Mouse (Mus musculus) mesoderm, embryonic 11.5 days (tissue): ENCODE results near the gene Riok1.

ENCODE experiments used
- DNase-seq: peaks from one replicate; pipeline ENCODE4 v3.0.0-alpha.2; 2012; ENCODE audit warnings: low read depth, low spot score

Gene Riok1

GRCm38 (mm10) chr13:38064854-38065663 is 28.3 kb downstream of the Riok1 start:
- DNase-seq = peak; percentile 71

DNA sequence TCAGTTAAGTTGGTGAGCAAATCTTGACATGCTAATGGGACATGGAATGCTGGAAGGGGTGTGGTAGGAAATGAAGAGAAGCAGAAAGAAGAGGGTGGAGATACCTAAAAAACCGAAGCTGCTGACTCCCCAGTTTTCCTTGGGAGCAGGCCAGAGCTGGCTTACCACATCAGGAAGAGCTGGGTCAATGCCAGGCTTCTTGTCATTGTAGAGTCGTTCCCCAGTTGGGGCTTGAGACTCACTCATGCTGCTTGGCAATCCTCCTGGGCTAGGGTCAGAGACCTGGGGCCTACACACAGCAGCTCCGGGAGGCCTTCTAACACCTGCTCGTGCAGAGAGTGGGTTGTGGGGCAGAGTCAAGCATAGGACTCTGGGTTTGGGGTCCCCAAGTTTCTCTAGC is 34.1 kb downstream of the Riok1 start:
- DNase-seq = no peak

GRCm38 (mm10) chr13:38073374-38074307 is 36.8 kb downstream of the Riok1 start:
- DNase-seq = no peak

DNA sequence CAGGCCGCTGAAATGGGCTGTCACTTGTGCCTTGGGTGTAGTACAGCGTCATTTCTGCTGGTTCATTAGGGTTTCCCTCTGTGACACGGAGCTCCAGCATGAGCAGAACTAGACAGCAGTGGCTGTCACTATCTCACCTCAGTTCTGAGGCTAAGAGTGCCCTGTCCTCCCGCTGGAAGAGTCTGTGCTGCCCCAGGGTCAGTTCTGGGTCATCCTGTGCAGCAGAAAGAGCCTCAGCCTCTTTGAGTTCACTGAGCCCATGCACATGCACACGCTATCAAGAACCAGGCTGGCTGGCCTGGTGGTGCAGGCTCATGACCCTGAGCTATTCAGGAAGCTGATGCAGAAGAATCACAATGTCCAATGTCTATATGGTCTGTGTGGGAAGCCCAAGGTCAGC is 37.6 kb downstream of the Riok1 start:
- DNase-seq = no peak

- no peak for DNase-seq
Measured at GRCm38 (mm10) chr13:38077113-38077512, 40.3 kb downstream of the Riok1 start.

GRCm38 (mm10) chr13:38078836-38079235 is 42.0 kb downstream of the Riok1 start:
- no peak for DNase-seq

DNA sequence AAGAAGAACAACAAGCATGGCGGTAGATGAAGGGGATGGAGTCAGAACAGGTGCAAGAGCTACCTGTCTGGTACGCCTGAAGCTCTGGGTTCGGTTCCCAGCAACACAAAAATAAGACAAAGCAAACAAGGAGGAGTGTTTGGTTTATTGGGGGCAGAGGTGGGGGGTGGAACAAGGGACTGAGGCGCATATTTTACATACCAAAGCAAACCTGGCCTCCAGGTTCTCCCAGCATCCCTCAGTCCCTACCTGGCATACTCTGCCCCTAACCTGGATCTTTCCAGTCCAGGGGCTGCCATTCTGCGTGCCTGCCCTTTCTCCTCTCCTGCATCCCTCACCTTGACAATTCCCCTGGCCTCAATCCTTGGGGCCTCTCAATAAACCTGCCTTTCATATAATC is 42.6 kb downstream of the Riok1 start:
- no peak for DNase-seq

DNA sequence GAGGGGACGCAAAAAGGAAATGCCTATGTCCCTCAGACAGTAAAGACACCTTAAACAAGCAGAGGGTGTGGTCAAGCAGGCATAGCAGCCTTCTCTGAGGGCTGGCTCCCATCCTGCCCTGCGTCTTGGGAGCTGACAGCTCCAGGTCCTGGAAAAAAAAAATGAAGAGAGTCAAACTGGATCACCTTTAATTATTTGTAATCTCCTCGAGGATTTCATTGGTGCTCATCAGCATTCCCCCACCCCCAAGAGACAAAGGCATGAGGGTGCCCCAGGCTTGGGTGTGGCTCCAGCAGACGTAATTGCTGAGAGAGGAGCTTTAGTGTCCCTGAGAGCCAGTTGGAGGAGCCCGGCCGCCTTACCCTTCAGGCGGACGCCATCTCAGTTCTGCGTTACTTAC is 43.2 kb downstream of the Riok1 start:
- DNase-seq = no peak

DNA sequence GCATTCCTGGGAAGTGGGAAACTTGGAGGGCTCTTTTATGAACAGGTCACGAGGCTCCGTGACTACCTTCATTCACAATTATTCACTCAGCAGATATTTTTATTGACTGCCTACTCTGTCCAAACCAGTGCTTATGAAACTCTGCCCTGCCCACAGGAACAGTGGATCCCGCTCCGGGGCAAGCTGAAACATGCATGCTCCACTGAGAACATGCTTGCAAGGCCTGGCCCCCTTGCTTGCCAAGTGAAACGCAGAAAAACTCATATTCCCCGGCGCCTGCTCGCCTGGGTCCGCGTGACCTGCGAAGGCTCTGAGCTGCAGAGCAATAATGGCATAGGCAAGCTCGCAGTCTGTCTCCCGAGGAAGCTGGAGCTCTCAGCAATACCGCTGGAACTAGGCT is 43.9 kb downstream of the Riok1 start:
- no peak for DNase-seq

- DNase-seq = no peak
Measured at GRCm38 (mm10) chr13:38081161-38081560, 44.4 kb downstream of the Riok1 start.

GRCm38 (mm10) chr13:38086711-38087110 is 49.9 kb downstream of the Riok1 start:
- no peak for DNase-seq

DNA sequence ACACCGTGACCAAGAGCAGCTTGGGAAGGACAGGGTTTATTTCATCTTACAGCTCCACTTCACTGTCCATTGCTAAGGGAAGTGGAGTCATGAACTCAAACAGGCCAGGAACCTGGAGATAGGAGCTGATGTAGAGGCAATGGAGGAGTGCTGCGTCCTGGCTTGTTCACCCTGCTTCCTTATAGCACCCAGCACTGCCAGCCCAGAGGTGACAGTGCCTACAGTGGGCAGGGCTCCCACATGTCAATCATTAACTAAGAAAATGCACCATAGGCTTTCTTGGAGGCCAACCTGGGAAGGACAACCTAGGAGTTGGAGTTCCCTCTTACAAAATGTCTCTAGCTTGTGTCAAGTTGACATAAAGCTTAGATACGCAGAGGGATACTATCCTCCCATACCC is 51.2 kb downstream of the Riok1 start:
- no peak for DNase-seq

DNA sequence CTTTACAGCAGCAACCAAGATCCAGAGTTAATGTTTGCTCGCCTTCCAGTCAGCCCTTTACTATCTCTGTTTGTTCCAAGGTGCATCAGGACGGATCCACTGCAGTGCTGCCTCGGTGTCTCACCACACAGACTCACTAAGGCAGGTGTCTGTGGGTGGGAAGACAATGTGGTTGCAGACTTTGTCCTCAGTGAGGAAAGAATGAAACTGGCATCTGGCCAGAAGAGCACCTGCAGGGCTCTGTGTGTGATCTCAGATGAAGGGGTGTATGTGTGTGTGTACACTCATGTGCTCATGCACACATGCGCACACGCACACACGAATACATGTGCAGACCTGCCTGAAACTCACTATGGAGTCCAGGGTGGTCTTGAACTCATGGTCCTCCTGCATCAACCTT is 52.7 kb downstream of the Riok1 start:
- no peak for DNase-seq

- DNase-seq = no peak
Measured at GRCm38 (mm10) chr13:38089871-38090270, 53.1 kb downstream of the Riok1 start.

DNA sequence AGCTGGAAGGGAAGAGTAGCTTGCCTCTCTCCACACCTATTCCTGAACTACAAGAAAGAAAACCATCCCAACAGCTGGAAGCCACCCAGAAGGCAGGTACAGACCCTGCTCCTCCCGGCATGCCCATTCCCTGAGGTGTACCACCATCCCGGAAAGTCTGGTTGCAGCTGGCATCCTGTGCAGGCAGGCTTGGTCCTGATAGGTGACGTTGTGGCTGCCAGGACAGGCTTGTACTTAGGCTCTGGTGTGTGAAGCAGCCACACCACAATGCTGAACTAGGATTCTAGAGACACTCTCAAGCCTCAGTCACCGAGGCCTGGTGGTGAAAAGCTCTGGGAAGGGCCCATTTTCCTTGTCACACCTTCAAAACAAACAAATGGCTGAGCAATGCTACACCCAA is 59.4 kb downstream of the Riok1 start:
- DNase-seq = no peak

- no peak for DNase-seq
Measured at GRCm38 (mm10) chr13:38103406-38103805, 66.6 kb downstream of the Riok1 start.

- DNase-seq = no peak
Measured at GRCm38 (mm10) chr13:38104501-38104900, 67.7 kb downstream of the Riok1 start.

- peak; percentile 39 for DNase-seq
Measured at GRCm38 (mm10) chr13:38109081-38109480, 72.3 kb downstream of the Riok1 start.
